Mouse (Mus musculus): ENCODE measurements around the gene Rbmy. TPM values are rescaled to one million over a fixed set of nuclear protein-coding genes. Genes with fewer than 3 reads are reported as not detected.
"Not testable (repeated sequence)": the region's sequence is repeated elsewhere in the genome, so short reads cannot be mapped to it uniquely, and the experiment has no call there.

Gene Rbmy
- total RNA-seq (2021) (not detected), polyA plus RNA-seq (2012; rRNA removed) (not detected in 2 replicates)
- long read RNA-seq, result 0 reads

- DNase-seq, result not testable (repeated sequence)
Measured at GRCm38 (mm10) chrY:2830380-2830779, at the start of gene Rbmy, which contains the start of gene Gm10256. Gene Rbmy, plus strand, starts transcription at chrY:2830680. Gene Gm10256, plus strand, starts transcription at chrY:2830699.

- not testable (repeated sequence) for DNase-seq
Measured at GRCm38 (mm10) chrY:2796105-2796504, 34.4 kb upstream of the Rbmy start, which contains the start of gene Gm4064. Gene Gm4064, minus strand, starts transcription at chrY:2796205.

Other genes with a start within 250 kb of the Rbmy start
- not detected for gene H2al2c, start 231.6 kb upstream of the Rbmy start, total RNA-seq (2021)
- gene H2al2c, start 231.6 kb upstream of the Rbmy start, polyA plus RNA-seq (2012; rRNA removed), result not detected in 2 replicates
- gene Sry, start 167.0 kb upstream of the Rbmy start, total RNA-seq (2021), result not detected
- not detected in 2 replicates for gene Sry, start 167.0 kb upstream of the Rbmy start, polyA plus RNA-seq (2012; rRNA removed)
- gene H2al2b, start 110.0 kb upstream of the Rbmy start, total RNA-seq (2021), result not detected
- gene H2al2b, start 110.0 kb upstream of the Rbmy start, polyA plus RNA-seq (2012; rRNA removed), result not detected in 2 replicates
- not detected for gene Gm4064, start 34.5 kb upstream of the Rbmy start, total RNA-seq (2021)
- not detected in 2 replicates for gene Gm4064, start 34.5 kb upstream of the Rbmy start, polyA plus RNA-seq (2012; rRNA removed)
- not detected for gene Gm10256, start within 50 bp of the Rbmy start, total RNA-seq (2021)
- not detected in 2 replicates for gene Gm10256, start within 50 bp of the Rbmy start, polyA plus RNA-seq (2012; rRNA removed)
- gene Gm10352, start 70.3 kb downstream of the Rbmy start, total RNA-seq (2021), result not detected
- gene Gm10352, start 70.3 kb downstream of the Rbmy start, polyA plus RNA-seq (2012; rRNA removed), result not detected in 2 replicates
- gene Gm29289, start 101.9 kb downstream of the Rbmy start, total RNA-seq (2021), result not detected
- gene Gm29289, start 101.9 kb downstream of the Rbmy start, polyA plus RNA-seq (2012; rRNA removed), result not detected in 2 replicates